Mouse (Mus musculus) gastrocnemius, postnatal 10 days (tissue): ENCODE measurements around the gene Mdga2. TPM values are rescaled to one million over a fixed set of nuclear protein-coding genes. Genes with fewer than 3 reads are reported as not detected.

ENCODE experiments used
- DNase-seq: peaks from one replicate; pipeline ENCODE4 v3.0.0; 2021; ENCODE audit warnings: mixed read lengths
- long read RNA-seq, 2 experiments: library from polyadenylated mRNA; stranded (forward); transcript quantifications; one replicate each; pipeline ENCODE4 v2.0.0; 2021
- total RNA-seq, 2 experiments: library from RNA; stranded (reverse); gene quantifications; 2 replicates each; pipeline ENCODE4 v1.2.3; 2021

Gene Mdga2
- under 1 TPM; 0.47 to 0.70 TPM for total RNA-seq
- long read RNA-seq, experiment 1 = 0 reads
- long read RNA-seq, experiment 2 = 0 reads

DNA sequence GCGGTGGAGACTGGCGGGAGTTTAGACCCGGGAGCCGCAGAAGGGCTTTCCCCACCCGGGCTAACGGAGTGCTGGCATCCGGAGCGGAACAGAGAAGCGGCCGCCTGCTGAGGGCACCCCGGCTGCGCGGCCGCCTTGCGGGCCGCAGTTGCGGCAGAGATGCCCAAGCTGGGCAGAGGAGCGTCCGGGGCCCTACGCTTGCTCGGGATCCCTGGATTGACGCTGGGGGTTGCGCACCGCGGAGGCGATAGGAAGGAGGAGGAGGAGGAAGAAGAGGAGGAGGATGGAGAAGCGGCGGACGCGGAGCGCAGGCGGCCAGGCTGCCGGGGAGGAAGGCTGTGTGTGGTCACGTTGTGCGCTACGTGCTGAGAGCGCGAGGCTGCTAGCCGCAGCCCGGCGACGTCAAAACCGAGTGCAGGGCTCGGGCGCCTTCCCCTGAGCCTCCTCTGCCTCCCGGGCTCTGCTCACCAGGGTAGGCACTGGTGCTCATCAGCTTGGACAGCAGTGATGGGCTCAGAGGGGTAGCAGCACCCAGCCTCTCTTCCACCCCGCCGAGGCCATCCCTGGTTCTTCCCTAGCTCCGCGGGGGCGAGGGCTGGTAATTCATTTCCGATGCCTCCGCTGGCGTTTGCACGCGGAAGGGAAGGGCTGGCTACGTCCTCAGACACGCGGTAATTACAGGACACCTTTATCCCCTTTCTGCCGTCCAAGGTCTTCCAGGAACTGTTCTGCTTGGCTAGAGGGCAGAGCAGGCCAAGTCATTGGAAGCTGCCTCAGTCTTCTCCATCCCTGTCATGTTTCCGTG is at the start of gene Mdga2:
Gene Mdga2 (minus strand): TSS at position 329 of the 805 bp plus-strand sequence.
- peak; percentile 16 for DNase-seq

DNA sequence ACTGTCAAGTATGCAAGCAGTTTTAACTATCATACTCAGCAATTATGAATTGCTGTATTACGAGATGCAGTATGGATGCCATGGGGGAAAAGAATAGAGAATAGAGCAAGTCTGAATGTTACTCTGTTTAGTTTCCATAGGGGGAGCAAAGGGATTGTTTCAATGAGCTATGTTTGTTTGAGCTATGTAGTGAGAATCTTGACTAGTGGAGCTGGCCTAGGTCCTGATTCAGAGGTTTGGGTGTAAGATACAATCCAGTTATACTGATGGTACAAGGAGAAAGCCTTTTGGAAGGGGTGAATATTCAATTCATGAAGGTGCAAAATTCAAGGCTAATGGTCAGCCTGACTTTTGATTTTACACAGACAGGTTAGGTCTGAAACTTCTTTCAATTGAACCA is 45.1 kb upstream of the Mdga2 start:
- DNase-seq = no peak

DNA sequence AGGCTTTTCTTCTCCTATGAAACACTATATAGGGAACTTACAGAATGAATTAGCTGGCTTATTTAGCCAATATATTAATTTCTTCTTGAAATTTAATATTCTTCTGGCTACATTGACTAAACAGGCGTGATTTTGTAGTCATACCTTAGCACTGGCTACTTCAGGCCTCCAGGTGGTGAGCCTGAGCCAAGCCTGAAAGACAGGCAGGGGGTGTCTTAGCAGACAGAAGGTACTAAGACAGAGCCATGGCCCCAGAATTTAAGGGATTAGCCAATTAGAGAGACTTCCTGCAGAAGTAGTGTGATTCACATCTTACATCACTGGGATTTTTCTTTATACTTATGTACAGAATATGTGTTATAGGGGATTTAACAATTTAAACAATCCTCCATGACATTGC is 1.2 kb upstream of the Mdga2 start:
- no peak for DNase-seq

DNA sequence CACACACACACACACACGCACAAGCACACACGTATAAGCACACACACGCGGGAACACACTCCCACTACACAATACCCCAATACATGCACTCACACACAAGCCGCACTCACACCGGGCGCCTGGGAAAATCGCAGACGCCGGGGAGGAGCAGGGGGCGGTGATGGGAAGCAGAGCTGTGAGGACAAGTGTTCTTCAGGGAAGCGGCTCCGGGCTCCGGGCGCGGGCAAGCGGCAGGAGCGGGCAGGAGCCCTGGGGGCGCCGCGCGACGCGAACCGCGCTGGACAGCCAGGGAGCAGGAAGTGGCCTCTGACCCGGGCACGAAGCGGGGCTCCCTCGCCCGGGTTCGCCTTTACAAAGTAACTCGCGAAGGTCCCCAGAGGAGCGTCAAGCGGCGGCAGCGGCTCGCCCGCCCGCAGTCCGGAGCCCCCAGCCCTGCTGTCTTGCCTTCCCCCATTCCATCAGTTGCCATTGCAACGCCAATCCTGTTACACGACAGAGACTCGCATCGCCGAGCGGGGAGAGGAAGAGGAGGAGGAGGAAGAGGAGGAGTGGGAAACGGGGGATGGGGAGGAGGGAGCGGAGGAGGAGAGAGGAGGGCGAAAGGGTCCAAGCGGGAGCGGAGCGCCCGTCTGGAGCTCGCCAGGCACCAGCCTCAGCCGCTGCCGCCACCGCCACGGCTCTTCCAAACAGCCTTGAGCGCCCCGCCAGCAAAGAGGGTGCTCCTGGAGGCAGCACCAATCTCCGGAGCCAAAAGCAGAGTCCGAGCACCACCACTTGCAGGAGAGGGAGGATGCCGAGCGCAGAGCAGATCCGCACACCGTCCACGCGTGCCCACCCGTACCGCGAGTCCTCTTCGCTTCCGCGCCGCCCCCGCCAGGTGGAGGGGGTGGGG is 774 bp downstream of the Mdga2 start:
- peak; percentile 26 for DNase-seq

DNA sequence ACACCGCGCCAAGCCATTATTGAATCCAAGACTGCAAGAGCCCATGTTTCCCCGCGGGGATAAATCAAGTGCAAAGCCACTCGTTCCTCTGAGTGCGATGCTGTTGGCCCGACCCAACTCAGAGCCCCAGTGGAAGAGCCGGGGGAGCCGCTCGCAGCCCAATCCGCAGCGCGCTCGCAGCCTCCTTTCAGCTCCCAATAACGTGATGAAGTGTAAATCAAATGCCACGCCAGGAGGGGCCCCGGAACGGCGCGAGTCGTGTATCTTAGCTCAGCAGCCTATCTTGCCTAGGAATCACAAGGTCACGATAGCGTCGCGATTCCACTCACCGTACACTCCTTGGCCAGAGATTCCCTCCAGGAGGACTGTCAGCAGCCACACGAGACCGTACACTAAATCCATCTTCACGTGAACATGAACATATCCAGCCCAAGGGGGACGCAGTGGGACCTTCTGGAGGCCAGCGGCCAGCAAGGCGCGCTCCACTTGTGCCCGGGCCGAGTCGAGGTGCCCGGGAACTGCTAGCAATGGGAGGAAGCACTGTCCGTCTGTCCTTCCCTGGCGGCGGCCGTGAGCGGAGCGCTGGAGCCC is 1.6 kb downstream of the Mdga2 start:
- peak; percentile 7 for DNase-seq

DNA sequence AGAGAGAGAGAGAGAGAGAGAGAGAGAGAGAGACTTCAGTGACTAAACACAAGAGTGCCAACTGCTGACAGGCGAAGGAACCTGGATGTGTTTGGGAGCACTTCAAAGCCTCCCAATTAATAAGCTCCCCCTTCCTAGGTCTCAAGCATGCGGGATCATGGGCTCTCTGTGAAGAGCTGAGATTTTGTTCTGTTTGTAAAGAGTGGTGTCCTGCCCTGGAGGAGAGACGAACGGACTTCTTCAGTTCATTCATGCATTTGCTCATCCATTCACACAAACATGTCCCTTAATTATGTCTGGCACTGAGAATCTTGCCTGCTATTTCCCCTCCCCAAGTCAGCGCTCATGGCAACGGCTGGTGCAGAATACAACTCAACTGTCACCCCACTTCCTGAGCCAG is 2.3 kb downstream of the Mdga2 start:
- DNase-seq = no peak

DNA sequence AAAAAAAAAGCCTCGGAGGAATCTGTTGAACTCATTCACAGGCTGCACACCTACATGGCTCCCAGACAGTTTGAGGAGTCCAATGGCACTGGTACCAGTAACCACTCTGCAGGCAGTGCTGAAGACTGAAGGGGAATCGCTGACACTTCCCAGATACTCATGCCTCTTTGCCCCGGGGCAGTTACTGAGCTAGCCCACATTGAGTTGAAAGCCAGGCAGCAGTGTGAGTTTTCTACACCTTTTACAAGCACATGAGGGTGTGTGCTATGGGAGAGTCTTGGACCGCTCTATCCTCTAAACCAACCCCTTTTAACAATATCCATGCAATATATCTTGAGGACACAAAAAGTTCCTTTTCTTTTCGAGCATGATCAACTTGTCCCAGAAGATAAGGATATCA is 2.8 kb downstream of the Mdga2 start:
- DNase-seq = no peak

DNA sequence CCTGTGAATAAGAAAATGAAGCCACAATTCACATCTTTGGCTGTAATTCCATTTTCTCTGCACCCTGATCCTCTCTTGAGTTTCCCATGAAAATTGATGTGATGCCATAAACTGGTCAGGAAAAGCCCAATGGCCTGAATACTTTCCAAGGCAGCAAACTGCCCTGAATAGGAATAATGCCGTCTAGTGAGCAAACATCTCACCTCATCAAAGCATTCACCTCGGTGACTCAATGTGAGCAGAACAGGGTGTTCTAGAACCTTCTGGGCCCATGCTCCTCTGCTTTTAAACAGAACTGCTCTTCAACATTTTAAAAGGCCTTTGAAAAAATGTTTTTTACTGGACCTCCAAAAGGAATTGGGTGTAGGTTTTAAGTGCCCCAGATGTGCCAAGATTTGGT is 9.5 kb downstream of the Mdga2 start:
- no peak for DNase-seq

DNA sequence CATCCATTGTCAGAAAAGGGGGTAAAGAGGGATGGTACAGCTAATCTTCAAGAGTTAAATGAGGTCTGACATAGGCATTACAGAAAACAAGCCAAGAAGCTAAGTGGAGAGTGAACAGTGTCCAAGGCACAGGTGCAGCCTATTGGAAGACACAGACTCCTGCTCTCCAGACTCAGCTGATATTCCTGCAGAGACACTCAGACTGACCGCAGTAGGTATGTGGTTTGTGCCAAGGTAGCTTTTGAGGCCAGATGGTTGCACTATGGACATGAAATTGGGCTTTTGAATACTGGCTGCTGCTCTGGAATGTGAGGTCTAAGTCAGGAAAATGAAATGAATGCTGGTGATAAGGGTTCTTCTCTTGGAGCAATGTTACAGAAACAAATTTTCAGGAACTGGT is 44.2 kb downstream of the Mdga2 start:
- no peak for DNase-seq

DNA sequence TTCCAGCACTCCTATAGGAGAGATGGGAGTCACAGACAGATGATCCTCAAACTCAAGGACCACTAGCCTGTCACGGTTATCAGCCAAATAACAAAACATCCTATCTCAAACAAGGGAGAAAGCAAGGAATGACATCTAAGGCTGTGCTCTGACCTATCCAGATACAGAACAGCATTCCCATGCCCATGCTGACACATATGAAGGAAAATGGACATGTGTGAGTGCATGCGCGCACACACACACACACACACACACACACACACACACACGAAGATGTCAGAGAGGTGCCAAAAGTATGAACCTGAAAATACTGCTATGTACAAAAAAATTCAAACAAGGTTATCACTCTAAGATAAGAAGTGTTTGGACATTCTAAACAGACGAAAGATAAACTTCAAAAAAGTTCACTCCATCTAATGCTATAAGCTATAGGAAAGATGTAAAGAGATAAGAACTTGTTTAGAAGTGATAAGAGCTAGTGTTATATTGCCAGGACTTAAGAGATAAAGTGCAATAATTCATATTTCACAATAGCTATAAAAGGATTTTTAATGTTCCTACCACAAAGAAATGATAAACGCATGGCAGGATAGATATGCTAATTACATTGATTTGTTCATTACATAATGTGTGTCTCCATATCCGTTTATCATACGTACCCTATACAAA is 65.6 kb downstream of the Mdga2 start:
- no peak for DNase-seq

DNA sequence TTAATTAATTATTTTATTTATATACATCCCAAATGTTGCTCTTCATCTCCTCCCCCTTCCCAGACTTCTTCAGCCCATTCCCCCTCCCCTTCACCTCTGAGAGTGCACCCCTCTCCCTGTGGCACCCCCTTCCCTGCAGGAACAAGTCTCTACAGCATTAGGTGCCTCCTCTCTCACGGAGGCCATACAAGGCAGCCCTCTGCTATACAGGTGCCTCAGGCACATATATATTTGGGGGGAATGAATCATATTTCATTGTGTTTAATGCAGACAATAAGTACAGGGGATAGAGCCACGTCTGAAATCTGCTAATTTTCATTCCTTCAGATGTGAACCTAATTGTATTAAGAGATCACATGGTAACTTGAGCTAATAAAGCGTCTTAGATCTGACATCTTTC is 69.3 kb downstream of the Mdga2 start:
- no peak for DNase-seq

DNA sequence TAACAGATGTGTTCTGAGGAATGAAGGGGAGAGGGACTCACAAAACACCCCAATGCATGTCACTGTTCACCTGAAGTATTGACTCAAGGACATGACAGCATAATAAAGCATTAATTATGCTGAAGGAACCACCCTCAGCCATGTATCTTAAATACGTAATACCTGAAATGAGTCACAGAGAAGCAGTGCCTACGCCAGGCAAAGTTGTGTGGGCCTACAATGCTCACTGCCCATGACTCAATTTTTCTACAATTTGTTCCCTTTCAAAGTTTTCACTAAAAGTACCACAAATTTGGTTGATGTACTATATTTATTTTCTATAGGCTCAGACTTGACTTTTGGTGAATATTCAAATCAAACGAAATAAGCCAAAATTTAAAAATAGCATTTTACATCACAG is 80.7 kb downstream of the Mdga2 start:
- DNase-seq = no peak

DNA sequence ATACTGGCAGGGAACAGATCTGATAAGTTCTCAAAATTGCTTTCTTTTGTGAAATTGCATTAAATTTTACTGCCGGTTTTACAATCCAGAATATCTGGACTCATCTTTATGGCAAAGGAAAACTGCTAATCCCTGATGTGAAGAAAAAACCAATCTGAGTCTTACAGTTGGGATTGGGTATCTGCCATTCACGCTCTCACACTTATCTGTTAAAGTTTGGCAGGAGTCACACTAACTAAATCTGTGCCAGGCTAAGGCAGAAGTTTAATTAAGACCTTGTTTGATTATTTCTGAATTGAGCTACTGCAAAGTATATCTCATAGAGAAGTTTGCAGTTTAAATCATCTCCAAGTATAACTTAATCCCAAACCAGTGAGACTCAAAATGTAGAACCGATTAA is 82.2 kb downstream of the Mdga2 start:
- no peak for DNase-seq

DNA sequence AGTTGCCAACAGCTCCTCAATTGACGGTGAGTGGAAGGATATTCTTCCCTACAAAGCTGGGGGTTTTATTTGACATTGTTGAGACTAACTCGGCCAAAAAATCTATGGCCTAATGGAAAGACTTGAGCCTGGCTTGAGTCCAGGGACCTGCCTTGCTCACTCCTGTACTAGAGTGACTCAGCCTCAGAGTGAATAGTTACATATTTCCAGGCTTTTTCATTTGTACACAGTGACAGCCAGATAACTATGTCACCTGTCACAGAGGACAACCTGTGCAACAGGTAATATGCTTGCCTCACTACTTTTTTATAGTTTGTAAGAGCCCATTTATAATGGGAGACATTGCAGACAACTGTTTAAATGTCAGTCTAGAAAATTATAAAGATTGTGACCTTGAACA is 94.9 kb downstream of the Mdga2 start:
- DNase-seq = no peak

DNA sequence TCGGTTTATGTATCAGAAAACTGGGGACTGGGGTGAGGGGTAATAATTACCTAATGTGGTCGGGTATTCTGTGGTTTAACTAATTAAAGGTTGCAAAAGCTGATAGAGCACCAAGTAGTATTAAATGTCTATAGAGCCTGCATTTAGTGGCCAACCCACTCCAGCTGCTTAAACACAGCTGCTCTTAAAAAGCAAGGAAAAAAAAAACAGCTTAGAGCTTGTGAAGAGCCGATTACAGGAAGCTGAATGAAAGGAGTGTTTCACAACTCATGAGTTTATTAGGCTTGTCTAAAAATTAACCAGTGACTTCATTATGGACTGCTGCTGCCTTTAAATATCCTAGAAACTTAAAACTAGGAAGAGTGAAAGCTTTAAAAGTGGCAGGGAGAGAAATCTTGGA is 98.5 kb downstream of the Mdga2 start:
- no peak for DNase-seq

DNA sequence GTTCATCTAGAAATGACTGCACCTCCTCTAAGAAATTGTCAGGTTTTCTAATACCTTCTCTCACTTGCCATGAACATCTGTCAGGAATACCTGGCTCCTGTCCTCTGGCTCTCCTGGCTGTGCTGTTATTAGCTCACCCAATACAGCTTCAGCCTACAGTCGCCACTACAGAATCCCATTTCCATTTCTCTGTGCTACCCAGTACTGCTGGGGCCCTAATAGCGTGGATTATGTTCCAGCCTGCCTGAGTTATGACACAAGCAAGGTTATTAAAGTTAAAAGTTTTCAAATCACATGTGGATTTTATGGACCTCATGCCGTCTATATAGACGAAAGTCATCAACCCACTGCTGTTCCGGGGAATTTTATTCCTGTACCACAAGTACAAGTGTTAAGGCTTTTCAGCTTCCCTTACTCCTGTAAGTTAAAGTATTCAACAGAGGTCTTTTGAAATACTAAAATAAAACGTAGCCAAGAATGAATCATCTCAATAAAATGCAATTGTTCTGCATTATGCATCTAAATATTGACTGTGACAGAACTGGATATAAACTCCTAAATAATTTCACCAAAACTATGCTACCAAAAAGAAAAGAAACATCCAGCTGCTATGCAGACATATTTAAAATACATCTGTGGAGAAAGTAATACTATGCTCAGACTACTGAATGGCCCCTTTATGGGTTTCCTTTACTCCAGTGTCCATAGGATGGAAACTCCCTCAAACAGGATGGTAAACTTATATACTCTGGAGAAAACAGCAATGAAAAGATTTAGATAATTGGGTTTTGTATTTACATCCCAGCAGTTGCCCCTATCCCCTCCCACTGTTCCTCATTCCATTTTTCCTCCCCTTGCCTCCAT is 103.5 kb downstream of the Mdga2 start:
- no peak for DNase-seq

DNA sequence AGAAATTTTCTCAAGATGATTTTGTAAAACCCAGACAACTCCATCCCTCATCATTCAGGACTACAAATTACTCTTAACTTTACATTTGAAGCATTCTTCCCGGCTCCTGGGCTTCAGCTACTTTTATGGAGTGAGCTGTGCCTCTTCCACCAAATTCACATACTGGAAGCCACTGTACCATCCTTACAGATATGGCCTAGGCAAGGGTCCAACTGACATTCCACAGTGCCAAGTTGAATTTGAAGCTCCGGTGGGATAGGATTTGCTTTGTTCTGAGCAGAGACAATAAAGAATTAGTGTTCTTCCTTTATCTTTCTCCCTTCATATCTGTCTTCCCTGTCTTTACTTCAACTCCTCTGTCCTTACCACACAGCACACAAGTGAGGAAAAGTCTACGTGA is 118.2 kb downstream of the Mdga2 start:
- no peak for DNase-seq

DNA sequence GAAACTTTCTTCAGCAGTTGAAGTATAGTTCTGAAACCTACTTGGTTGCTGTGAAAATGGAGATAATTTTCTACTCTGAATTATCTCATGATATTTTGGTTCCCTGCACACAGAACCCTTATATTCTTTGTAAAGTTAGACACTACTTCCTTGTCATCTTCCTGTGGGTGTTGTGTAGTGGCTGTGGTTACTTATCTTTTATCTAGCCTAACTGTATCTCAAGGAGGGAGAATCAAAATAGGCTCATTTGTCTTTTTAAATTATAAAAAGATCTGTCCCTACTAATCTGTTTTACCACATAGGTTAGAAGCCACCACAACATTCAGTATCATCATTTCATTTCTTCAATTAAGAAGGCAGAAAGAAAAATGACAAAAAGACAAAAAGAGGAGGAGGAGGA is 127.9 kb downstream of the Mdga2 start:
- DNase-seq = no peak

DNA sequence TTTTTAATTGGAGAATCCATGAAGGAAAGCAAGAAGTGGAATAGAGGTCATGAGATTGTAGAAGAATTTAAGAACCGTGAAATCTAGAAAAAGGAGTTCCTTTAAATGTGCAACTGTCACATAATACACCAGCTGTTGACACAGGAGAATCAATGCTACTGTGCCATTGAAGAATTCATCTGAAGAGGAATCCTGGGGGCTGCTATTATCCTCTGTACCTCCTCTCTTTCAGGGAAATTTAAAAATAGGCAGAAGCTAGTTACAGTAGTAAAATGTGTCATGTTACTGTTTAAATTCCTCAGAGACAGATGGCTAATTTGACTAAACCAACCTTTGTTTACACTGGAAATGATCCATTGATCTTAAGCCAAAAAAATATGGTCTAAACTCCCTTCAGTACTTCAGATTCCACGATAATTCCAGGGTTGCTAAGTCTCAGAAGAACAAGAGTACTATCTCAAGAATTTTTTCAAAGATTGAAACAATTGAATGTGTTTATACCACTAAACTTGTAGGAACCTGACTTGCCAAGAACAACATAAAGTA is 131.9 kb downstream of the Mdga2 start:
- DNase-seq = no peak

DNA sequence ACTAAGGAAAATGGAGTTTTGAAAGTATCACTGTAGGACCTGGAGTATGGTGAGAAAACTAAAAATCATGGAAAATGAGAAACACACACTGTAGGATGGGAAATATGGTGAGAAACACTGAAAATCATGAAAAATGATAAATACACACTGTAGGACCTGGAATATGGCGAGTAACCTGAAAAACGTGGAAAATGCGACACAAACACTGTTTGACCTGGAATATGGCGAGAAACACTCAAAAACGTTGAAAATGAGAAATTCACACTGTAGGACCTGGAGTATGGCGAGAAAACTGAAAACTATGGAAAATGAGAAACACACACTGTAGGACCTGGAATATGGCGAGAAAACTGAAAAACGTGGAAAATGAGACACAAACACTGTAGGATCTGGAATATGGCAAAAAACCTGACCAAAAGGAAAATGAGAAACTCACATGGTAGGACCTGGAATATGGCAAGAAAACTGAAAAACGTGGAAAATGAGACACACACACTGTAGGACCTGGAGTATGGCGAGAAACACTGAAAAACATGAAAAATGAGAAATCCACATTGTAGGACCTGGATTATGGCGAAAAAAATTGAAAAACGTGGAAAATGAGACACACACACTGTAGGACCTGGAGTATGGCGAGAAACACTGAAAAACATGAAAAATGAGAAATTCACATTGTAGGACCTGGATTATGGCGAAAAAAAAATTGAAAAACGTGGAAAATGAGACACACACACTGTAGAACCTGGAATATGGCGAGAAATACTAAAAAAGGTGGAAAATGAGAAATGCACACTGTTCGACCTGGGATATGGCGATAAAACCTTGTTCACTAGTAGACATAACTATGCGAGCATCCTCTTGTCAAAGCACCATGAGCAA is 163.0 kb downstream of the Mdga2 start:
- DNase-seq = peak; percentile 75
